Mouse (Mus musculus): Measurements from ENCODE around the gene Cggbp1. TPM values are rescaled to one million over a fixed set of nuclear protein-coding genes. Genes with fewer than 3 reads are reported as not detected.

The Cggbp1 gene
- total RNA-seq, 2 experiments from 2014 or later, result 64.9 to 67.9 TPM

DNA sequence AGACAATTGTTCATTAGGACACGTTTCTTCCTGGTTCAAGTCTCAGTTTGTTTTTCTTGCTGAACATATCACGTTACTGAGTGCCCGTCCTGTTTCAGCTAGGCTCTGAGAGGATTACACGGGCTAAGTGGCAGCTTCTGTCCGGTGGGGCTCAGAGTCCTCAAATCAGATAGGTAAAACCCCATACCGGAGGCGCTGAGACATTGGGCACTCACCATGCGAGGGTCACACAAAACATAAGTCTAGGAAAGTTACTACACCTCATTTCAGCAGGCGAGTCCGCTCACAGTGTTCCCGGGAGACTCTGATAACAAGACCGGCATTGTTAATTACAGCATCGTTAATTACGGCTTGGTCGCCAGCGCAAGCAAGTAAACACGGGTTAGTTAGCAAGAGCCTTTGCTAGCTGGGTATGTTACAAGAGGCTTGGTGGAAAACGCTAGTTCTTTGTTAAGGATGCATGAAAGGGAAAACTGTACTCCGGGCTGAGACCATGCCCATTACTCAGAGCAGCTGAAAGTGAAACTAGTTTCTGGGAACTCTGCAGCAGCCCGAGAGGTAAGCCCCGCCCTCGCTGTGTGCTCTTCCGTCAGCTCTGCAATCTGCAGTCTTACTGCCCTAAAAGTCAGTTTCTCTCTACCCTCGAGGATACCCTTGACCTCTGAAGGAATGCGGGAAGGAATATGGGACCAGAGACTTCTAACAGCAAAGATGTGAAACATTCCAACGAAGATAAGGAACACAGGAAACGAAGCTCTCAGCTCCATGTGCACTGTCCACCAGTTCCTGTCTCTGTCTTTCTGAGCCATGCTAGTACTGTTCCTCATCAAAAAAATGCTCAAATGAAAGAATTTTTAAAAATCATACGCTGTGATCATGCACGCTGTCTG is 21.9 kb downstream of the Cggbp1 start:
- peak; percentile 37 to 55 for DNase-seq

DNA sequence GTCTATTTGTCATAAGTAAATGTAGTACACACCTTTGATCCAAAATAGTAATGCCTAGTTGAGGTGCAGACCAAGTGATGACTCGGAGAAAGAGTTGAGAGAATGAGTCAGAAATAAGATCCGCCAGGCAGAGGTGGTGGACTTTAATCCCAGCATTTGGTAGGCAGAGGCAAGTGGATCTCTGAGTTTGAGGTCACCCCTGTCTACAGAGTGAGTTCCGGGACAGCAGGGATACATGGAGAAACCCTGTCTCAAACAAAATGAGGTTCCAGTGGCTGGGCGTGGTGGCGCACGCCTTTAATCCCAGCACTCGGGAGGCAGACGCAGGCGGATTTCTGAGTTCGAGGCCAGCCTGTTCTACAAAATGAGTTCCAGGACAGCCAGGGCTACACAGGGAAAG is 23.6 kb downstream of the Cggbp1 start:
- DNase-seq, result no peak

DNA sequence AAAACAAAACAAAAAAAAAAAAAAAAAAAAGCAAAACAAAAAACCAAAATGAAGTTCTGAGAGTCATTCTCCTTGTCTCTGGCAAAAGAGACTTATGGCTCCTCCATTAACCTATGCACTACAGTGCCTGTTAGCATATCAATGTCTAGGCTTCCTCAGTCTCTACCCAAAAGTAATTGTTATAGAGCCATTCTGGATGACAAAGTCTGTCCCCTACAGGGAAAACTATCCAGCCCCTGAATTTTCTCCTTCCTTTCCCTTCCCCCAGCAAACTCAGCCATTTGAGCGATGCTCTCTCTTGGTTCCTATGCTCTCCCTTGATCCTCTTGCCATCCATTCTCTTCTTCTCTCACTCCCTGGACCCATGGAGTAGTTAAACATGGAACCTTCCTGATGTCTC is 24.0 kb downstream of the Cggbp1 start:
- DNase-seq, result no peak

DNA sequence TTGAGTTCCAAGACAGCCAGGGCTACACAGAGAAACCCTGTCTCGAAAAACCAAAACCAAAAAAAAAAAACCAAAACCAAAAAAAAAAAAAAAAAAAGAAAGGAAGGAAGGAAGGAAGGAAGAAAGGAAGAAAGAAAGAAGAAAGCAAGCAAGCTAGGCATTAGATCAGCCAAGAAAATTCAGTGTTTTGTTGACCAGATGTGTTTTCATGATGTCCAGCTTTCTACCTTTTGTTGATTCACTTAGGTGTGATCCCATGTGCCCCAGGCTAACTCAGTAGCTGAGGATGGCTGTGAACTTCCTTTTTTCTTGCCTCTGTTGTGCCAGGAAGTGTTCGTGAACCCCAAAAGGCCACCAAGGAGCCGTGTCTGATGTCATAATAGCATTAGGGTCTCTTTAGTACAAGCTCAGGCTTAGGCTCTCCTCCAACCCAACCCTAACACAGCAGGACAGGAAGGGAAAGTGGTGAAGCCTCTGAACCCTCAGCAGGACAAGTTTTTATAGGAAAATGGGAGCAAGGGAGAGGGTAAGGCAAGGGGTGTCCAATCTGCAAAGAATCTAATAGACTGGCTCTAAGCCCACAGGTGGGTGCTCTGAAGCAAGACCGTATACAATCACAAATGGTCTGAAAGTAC is 25.0 kb downstream of the Cggbp1 start:
- no peak for DNase-seq

DNA sequence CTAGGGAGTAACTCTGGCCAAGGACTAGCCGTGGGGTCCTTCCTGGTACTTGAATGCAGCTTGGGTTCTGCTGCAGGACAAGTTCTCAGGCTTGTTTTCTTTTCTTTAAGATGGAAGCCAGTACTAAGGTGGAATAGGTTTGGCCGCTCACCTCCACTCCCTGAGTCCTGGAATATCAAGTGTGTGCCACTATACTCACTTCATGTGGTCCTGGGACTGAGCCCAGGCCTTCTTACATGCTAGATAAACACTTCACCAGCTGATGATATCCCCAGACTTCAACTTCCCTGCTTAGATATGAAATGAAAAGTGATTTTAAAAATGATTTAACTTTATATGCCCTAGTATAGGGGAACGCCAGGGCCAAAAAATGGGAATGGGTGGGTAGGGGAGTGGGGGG is 25.5 kb downstream of the Cggbp1 start:
- DNase-seq, result no peak

DNA sequence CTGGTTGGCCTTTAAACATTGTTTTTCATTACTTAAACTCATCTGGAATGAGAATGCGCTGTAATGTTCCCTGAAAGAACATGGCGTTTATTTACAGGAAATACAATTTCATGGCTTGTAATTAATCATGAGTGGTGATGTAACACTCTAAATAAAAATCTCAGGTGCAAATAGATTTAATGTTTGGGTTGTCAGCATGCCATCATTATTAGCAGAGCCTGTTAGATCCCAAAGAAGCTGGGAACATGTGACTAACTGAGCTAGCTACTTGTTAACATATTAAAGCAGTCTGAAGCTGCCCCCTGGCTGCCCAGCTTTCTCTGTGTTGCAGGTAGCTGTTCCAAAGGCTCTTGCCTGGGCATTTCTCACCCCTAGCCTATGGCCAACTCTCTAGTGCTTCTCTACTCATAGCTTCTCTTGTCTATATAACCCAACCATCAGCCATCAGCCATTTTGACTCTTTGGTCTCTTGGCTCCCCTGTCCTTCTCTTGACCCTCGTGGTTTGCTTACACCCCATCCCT is 26.9 kb downstream of the Cggbp1 start:
- no peak for DNase-seq

DNA sequence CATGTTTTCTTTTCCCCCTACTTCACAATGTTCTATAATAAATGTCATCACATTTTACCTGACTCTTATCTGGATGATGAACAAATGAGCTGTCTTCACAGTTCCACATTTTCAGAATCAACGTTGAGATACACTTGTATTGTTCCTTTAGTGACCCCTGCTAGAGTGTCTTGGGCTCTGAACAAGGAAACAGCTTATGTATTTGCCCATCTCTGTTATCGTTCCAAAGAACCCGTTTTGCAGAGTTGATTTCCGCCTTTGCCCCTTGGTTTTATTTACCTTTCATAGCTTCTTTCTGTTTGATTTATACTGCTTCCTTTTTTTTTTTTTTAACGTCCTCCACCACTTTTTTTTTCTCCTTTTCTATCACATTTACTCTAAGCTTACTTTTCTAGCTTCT is 27.9 kb downstream of the Cggbp1 start:
- no peak for DNase-seq

DNA sequence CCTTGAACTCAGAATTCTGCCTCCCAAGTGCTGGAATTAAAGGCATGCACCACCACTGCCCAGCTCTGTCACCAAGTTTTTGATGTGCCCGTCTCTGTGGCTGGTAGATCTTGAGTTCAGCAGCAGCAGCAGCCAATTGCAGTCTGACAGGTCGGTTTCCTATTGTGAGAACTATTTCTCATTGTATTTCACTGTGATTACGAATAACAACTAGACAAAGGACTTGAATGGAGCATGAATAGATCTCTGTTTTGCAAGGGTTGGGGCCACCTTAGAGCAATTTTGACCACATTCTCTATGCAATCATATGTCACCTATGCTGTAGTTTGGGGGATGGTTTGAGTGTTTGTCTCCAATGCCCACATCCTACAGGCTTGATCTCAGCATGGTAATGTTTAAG is 29.2 kb downstream of the Cggbp1 start:
- DNase-seq, result no peak

DNA sequence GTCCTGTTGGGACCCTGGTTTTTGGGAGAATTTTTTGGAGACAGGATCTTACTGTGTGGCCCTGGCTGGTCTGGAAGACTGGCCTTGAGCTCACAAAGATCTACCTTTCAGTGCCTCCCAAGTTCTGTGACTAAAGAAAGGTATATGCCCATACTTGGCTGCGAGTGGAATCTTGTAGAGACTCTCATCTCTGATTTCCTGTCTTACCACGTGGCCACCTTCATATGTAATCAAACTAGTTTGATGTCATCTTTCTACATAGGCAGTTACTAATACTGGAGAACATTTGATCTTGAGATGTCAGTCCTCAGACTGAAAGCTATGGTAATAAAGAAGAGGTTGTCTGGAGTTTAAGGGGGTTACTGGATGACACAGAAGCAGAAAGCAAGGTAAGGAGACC is 29.6 kb downstream of the Cggbp1 start:
- no peak for DNase-seq

DNA sequence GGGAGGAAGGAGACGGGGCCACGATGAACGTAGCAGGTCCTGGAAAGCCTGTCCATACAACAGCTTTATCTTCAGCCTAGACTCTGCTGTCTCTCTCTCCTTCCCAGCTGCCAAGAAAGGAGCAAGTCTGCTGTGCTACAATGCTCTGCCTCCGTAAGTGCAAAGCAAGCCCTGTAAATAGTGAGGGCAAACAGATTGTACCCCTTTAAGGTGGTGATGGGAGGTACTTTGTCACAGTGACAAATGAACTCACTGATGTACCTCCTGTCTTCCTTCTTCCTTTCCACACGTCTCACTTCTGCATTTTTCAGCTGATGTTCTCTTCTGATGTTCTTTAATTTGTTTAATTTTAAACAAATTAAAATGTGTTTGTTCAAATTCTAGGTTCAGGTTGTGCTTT is 32.1 kb downstream of the Cggbp1 start:
- no peak for DNase-seq

DNA sequence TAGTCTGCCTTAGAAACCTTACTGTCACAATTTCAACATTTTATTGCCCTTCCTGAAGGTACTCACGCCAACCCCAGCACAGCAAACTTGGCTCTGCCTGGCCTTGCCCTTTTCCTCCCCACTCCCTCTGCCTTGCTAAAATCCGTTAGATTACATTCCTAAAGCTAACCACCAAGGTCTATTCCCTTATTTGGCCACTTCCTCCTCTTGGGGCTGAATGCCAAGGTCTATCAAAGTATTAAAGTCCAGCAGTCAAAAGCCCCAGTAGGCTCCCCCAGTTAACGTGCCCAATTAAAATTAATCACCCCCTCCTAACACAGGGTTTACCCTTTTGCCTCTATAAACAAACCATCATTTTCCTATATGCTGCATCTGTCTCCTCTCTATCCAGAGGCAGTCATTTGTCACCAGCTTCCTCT is 32.6 kb downstream of the Cggbp1 start:
- DNase-seq, result no peak

DNA sequence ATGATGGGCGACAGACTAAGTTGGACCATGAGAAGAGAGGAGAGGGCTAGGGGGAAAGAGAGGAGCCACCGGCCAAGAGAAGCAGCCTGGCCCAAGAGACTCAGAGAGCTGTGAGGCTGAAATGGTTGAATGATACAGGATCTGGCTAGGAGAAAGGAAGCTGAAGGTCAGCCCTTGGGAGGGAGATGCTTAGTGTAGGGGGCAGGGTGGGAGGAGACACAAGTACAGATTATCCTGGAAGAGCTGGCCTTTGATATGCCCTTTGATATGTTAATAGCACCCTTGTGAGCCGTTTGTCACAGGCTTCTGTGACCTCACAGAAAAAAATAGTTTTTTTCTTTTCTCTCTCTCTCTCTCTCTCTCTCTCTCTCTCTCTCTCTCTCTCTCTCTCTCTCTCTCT is 33.3 kb downstream of the Cggbp1 start:
- DNase-seq, result no peak

DNA sequence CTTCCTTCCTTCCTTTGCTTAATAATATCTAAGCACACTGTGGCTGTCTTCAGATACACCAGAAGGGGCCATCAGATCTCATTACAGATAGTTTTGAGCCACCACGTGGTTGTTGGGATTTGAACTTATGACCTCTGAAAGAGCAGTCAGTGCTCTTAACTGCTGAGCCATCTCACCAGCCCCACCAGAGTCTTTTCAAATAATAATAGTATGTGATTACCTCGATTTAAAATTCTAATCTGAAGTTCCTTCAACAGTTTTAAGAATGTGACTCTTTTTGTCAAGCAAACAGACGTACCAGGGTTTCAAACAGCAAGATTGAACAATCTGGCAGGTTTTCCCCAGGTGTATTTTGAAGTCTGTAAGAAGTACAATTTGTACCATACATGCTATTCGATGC is 33.8 kb downstream of the Cggbp1 start:
- no peak for DNase-seq

DNA sequence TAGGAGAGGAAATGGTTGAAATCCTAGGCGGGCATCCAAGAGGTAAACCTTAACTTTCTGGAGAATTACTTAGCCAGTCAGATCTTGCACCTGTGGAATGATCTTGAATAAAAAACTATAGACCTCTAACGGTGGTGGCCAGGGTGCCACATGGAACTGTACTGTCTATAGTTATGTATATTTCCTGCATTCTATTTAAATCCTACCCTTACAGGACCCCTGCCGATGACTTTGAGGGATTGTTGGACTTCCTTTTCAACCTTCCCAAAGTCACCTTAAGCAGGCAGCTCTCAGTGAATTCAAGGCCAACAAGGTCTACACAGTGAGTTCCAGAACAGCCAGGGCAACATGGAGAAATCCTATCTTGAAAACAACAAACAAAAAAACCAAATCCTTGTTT is 37.7 kb downstream of the Cggbp1 start:
- no peak for DNase-seq

DNA sequence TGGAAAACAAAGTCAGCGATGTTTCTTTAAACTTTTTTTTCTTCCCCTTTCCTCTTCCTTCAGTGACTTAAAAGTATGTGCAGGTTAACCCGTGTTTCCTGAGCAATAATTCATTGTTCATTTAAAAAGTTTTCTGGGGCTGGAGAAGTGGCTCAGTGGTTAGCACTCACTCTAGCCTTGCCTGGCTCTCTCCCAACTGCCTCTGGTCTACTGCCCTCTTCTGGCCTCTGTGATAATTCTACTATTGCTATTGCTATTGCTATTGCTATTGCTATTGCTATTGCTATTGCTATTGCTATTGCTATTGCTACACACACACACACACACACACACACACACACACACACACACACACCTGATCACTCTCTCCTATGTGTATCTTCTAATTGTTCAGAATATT is 47.3 kb downstream of the Cggbp1 start:
- no peak for DNase-seq

DNA sequence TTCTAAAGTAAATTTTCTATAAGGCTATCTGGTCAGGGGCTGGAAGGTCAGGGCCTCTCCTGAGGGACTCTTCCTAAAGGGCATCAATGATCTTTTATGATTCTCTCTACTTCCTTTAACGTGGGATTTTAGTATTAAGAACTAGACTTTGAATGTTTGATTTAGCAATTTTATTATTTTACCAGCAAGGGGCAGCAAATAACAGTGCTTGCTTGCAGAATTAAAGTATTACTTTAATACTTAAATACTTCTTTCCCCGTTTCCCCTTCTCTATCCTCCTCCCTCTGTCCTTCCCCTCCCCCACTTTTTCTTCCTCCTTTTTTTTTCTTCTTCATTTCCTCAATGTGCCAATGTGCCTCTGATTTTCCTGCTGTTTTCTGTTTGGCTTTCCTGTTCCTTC is 51.5 kb downstream of the Cggbp1 start:
- DNase-seq, result no peak

DNA sequence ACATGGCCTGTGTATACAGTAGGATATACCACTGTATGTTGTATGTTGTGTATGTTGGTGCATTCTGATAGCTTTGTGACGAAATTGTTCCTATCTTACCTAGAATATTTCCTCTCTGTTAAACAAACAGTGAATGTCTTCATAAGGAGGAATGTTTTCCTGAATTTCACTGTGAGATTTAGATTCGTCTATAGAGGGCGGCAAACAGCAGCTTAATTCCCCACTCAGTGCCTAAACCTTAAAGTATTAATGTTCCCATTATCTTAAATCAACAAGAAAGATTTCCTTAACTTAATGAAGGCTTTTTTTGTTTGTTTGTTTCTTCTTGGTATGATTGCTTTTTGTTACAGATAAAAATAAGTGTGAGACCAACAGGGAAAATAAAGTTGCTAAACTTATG is 55.3 kb downstream of the Cggbp1 start:
- DNase-seq, result no peak

DNA sequence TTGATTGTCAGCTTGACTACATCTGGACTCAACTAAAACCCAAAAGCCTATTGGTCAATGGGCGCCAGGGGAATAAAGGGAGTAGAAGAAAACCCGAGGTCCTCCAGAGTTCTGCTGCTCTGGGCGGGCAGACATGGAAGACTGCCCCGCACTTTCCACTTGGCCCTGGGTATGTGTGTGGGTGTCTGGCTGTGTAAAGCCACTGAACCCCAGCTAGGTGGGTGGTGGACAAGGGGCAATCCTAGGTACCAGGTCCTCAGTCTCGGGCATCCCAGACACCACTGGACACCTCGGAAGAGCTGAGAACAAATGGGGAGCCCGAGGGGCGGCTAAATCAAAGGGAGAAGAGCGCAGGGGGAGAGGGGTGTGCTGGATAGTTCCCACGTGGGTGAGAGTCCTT is 57.0 kb downstream of the Cggbp1 start:
- no peak for DNase-seq

Other genes starting within 250 kb of the Cggbp1 start
- gene Csnka2ip, start 249.6 kb upstream of the Cggbp1 start, total RNA-seq (2021), result 1 to 10 TPM in 1 of 2 experiments, under 1 TPM in 1; 0.92 to 1.4 TPM
- gene 4930453N24Rik, start 80.8 kb upstream of the Cggbp1 start, total RNA-seq (2021), result 10 to 100 TPM; 21.3 to 23.9 TPM
- 10 to 100 TPM; 17.1 to 17.6 TPM for gene Zfp654, start 344 bp upstream of the Cggbp1 start, total RNA-seq (2021)